Mouse (Mus musculus): ENCODE results near the gene Lrrc8b. TPM values are rescaled to one million over a fixed set of nuclear protein-coding genes. Genes with fewer than 3 reads are reported as not detected.

Lrrc8b gene
- polyA plus RNA-seq, 1 experiment from 2014 or later = 8.1 TPM

- Histone ChIP-seq H3K36me3 (replicated peaks) (no peaks in the 10 kb centered on the region), H3K27ac (no peak overlapping the region), H3K4me3 (no peak overlapping the region), H3K27me3 (ENCODE audit: poor library complexity, severe bottlenecking) (peaks cover 18% of the 10 kb centered on the region), H3K4me1 (peaks cover 44% of the 10 kb centered on the region), H3K9me3 (no peaks in the 10 kb centered on the region)
- 77% methylated on average over 3 of the region's 3 CpGs for WGBS
- no peak for DNase-seq (ENCODE audit: extremely low spot score, low spot score)
Measured at GRCm38 (mm10) chr5:105516290-105516689, 100.7 kb downstream of the Lrrc8b start.

GRCm38 (mm10) chr5:105517992-105518625 lies 102.5 kb downstream of the Lrrc8b start:
- 18% methylated on average over 7 of the region's 7 CpGs for WGBS
- H3K27me3 ChIP-seq (ENCODE audit: poor library complexity, severe bottlenecking) = peaks cover 18% of the 10 kb centered on the region
- H3K36me3 ChIP-seq (replicated peaks) = no peaks in the 10 kb centered on the region
- peak overlapping the region; percentile 92 for H3K27ac ChIP-seq
- peaks cover 45% of the 10 kb centered on the region for H3K4me1 ChIP-seq
- peak overlapping the region; percentile 84 for H3K4me3 ChIP-seq
- no peaks in the 10 kb centered on the region for H3K9me3 ChIP-seq
- DNase-seq (ENCODE audit: extremely low spot score, low spot score) = no peak

- DNase-seq (ENCODE audit: extremely low spot score, low spot score) = no peak
Measured at GRCm38 (mm10) chr5:105518626-105519095, 103.1 kb downstream of the Lrrc8b start.

GRCm38 (mm10) chr5:105519096-105519975 lies 103.8 kb downstream of the Lrrc8b start, which contains the start of gene Lrrc8c:
Gene Lrrc8c, plus strand, starts transcription at chr5:105519388.
- Histone ChIP-seq H3K4me3 (peak within 1 kb of the TSS; percentile 84), H3K27ac (peak within 1 kb of the TSS; percentile 92), H3K36me3 (replicated peaks) (0 out of 2 replicates have a peak, but pooled peaks cover 2% of the 10 kb centered on the region), H3K4me1 (peaks cover 45% of the 10 kb centered on the region), H3K9me3 (no peaks in the 10 kb centered on the region), H3K27me3 (ENCODE audit: poor library complexity, severe bottlenecking) (peaks cover 18% of the 10 kb centered on the region)
- peak; percentile 81 for DNase-seq (ENCODE audit: extremely low spot score, low spot score)
- WGBS = under 1% methylated on average over 86 of the region's 93 CpGs

More at GRCm38 (mm10) chr5:105518626-105519095, 103.1 kb downstream of the Lrrc8b start:
- Histone ChIP-seq H3K27me3 (ENCODE audit: poor library complexity, severe bottlenecking) (peaks cover 18% of the 10 kb centered on the region), H3K4me1 (peaks cover 45% of the 10 kb centered on the region), H3K9me3 (no peaks in the 10 kb centered on the region), H3K4me3 (peak overlapping the region; percentile 84), H3K27ac (peak overlapping the region; percentile 92), H3K36me3 (replicated peaks) (no peaks in the 10 kb centered on the region)
- 1% methylated on average over 16 of the region's 16 CpGs for WGBS

GRCm38 (mm10) chr5:105519976-105520300 lies 104.4 kb downstream of the Lrrc8b start:
- peak overlapping the region; percentile 92 for H3K27ac ChIP-seq
- 0 out of 2 replicates have a peak, but pooled peaks cover 8% of the 10 kb centered on the region for H3K36me3 ChIP-seq (replicated peaks)
- no peaks in the 10 kb centered on the region for H3K9me3 ChIP-seq
- peaks cover 45% of the 10 kb centered on the region for H3K4me1 ChIP-seq
- H3K27me3 ChIP-seq (ENCODE audit: poor library complexity, severe bottlenecking) = peaks cover 18% of the 10 kb centered on the region
- no peak for DNase-seq (ENCODE audit: extremely low spot score, low spot score)
- 4% methylated on average over 5 of the region's 5 CpGs for WGBS
- H3K4me3 ChIP-seq = peak overlapping the region; percentile 84

- 59% methylated on average over 9 of the region's 9 CpGs for WGBS
- peak overlapping the region; percentile 84 for H3K4me3 ChIP-seq
- DNase-seq (ENCODE audit: extremely low spot score, low spot score) = no peak
- H3K27me3 ChIP-seq (ENCODE audit: poor library complexity, severe bottlenecking) = peaks cover 18% of the 10 kb centered on the region
- peaks cover 13% of the 10 kb centered on the region; the same call in 1 of the 2 replicates for H3K36me3 ChIP-seq (replicated peaks)
- peaks cover 40% of the 10 kb centered on the region for H3K4me1 ChIP-seq
- H3K27ac ChIP-seq = peak overlapping the region; percentile 92; the same call in 1 of the 2 replicates
- H3K9me3 ChIP-seq = no peaks in the 10 kb centered on the region
Measured at GRCm38 (mm10) chr5:105520442-105520965, 104.9 kb downstream of the Lrrc8b start.

- H3K27me3 ChIP-seq (ENCODE audit: poor library complexity, severe bottlenecking) = no peaks in the 10 kb centered on the region; the same call in 1 of the 2 replicates
- DNase-seq (ENCODE audit: extremely low spot score, low spot score) = no peak
Measured at GRCm38 (mm10) chr5:105523452-105523851, 107.9 kb downstream of the Lrrc8b start.

GRCm38 (mm10) chr5:105525004-105525403 lies 109.4 kb downstream of the Lrrc8b start:
- WGBS = 91% methylated on average over 12 of the region's 12 CpGs
- no peak overlapping the region for H3K4me3 ChIP-seq
- H3K27ac ChIP-seq = no peak overlapping the region
- H3K27me3 ChIP-seq (ENCODE audit: poor library complexity, severe bottlenecking) = no peaks in the 10 kb centered on the region; the same call in 1 of the 2 replicates
- H3K4me1 ChIP-seq = peaks cover 13% of the 10 kb centered on the region
- no peaks in the 10 kb centered on the region for H3K9me3 ChIP-seq
- H3K36me3 ChIP-seq (replicated peaks) = peaks cover 31% of the 10 kb centered on the region; the same call in 1 of the 2 replicates
- no peak for DNase-seq (ENCODE audit: extremely low spot score, low spot score)

More at GRCm38 (mm10) chr5:105523452-105523851, 107.9 kb downstream of the Lrrc8b start:
- Histone ChIP-seq H3K4me1 (peaks cover 25% of the 10 kb centered on the region), H3K27ac (no peak overlapping the region), H3K4me3 (no peak overlapping the region), H3K9me3 (no peaks in the 10 kb centered on the region), H3K36me3 (replicated peaks) (peaks cover 30% of the 10 kb centered on the region; the same call in 1 of the 2 replicates)
- WGBS = 85% methylated on average over 3 of the region's 3 CpGs

GRCm38 (mm10) chr5:105526107-105526645 lies 110.6 kb downstream of the Lrrc8b start:
- H3K27ac ChIP-seq = no peak overlapping the region
- WGBS = 95% methylated on average over 4 of the region's 4 CpGs
- DNase-seq (ENCODE audit: extremely low spot score, low spot score) = no peak
- no peak overlapping the region for H3K4me3 ChIP-seq
- no peaks in the 10 kb centered on the region for H3K9me3 ChIP-seq
- H3K27me3 ChIP-seq (ENCODE audit: poor library complexity, severe bottlenecking) = no peaks in the 10 kb centered on the region; the same call in 1 of the 2 replicates
- peaks cover 1% of the 10 kb centered on the region for H3K4me1 ChIP-seq
- H3K36me3 ChIP-seq (replicated peaks) = peaks cover 31% of the 10 kb centered on the region; the same call in 1 of the 2 replicates

- Histone ChIP-seq H3K9me3 (no peaks in the 10 kb centered on the region), H3K27ac (no peak overlapping the region)
- no peak for DNase-seq (ENCODE audit: extremely low spot score, low spot score)
Measured at GRCm38 (mm10) chr5:105526766-105527165, 111.2 kb downstream of the Lrrc8b start.

GRCm38 (mm10) chr5:105527477-105528331 lies 112.1 kb downstream of the Lrrc8b start:
- no peak for DNase-seq (ENCODE audit: extremely low spot score, low spot score)
- H3K27me3 ChIP-seq (ENCODE audit: poor library complexity, severe bottlenecking) = no peaks in the 10 kb centered on the region
- no peak overlapping the region for H3K4me3 ChIP-seq
- no peak overlapping the region for H3K27ac ChIP-seq
- 94% methylated on average over 23 of the region's 23 CpGs for WGBS
- no peaks in the 10 kb centered on the region for H3K9me3 ChIP-seq
- H3K36me3 ChIP-seq (replicated peaks) = peaks cover 31% of the 10 kb centered on the region; the same call in 1 of the 2 replicates
- no peaks in the 10 kb centered on the region for H3K4me1 ChIP-seq

More at GRCm38 (mm10) chr5:105526766-105527165, 111.2 kb downstream of the Lrrc8b start:
- WGBS = 93% methylated on average over 9 of the region's 9 CpGs
- H3K4me3 ChIP-seq = no peak overlapping the region
- H3K4me1 ChIP-seq = no peaks in the 10 kb centered on the region
- H3K27me3 ChIP-seq (ENCODE audit: poor library complexity, severe bottlenecking) = no peaks in the 10 kb centered on the region
- peaks cover 31% of the 10 kb centered on the region; the same call in 1 of the 2 replicates for H3K36me3 ChIP-seq (replicated peaks)
